Mouse (Mus musculus) embryonic fibroblast, embryonic 13.5 days (primary cell): ENCODE data around the gene Fmod. TPM values are rescaled to one million over a fixed set of nuclear protein-coding genes. Genes with fewer than 3 reads are reported as not detected.

Experiments
- H3K27ac ChIP-seq: 2 replicates; pipeline ENCODE4 v1.5.1; 2012; ENCODE audit warnings: low read length, control low read depth, inconsistent platforms; ENCODE audit not compliant: insufficient read depth
- H3K4me1 ChIP-seq: 2 replicates; pipeline ENCODE4 v1.6.1; 2011; ENCODE audit warnings: low read length; ENCODE audit not compliant: control insufficient read depth, insufficient read depth
- H3K4me3 ChIP-seq: 2 replicates; pipeline ENCODE4 v1.5.1; 2011; ENCODE audit warnings: mild to moderate bottlenecking, control low read depth, low read length; ENCODE audit not compliant: insufficient read depth
- CTCF ChIP-seq: IDR thresholded peaks from 2 replicates; pipeline ENCODE4 v1.5.1; 2011; ENCODE audit warnings: mild to moderate bottlenecking, control low read depth, low read length, moderate library complexity, borderline replicate concordance; ENCODE audit not compliant: insufficient read depth
- POLR2A ChIP-seq: IDR thresholded peaks from 2 replicates; pipeline ENCODE4 v1.6.1; 2011; ENCODE audit warnings: low read depth, mild to moderate bottlenecking, control low read depth, low read length, moderate library complexity
- polyA plus RNA-seq: library from polyadenylated mRNA; stranded (reverse); fragments of >200 nt; gene quantifications from 2 replicates; pipeline ENCODE4 v1.2.4, GENCODE M21; 2011; ENCODE audit warnings: low read depth; ENCODE audit not compliant: missing spikeins, insufficient read length

The Fmod gene
- polyA plus RNA-seq, 1 experiment = 74.2 TPM

- TF ChIP-seq POLR2A = peak; percentile 67
- TF ChIP-seq CTCF = no peak
- peaks cover 12% of the 10 kb centered on the region for H3K4me1 ChIP-seq
- no peak overlapping the region for H3K4me3 ChIP-seq
- H3K27ac ChIP-seq = no peak overlapping the region
Measured at GRCm38 (mm10) chr1:134073658-134074057, 36.6 kb downstream of the Fmod start.

GRCm38 (mm10) chr1:134074184-134074583, 37.1 kb downstream of the Fmod start:
- no peak overlapping the region for H3K27ac ChIP-seq
- no peak overlapping the region for H3K4me3 ChIP-seq
- TF ChIP-seq CTCF (no peak), POLR2A (peak; percentile 87)
- H3K4me1 ChIP-seq = peaks cover 12% of the 10 kb centered on the region

DNA sequence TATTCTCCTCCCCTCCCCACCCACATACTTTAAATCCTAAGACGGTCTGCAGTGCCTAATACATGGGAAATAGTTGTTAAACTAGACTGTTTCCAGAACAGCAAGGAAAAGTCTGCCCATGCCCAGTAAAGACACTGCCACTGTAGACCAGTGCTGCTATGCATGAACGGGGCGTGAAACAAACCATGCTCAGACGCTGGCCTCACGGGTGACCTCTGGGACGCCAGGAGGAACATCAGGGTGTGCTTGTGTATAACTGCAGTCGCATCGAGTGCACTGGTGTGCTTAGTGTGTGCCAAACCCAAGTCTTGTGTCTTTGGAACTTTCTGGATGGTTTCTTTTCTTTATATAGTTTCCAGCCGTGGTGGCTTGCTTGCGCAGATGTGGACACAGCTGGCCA, 37.6 kb downstream of the Fmod start:
- TF ChIP-seq POLR2A = peak; percentile 54; the same call in 1 of the 2 replicates
- no peak for TF ChIP-seq CTCF
- H3K27ac ChIP-seq = no peak overlapping the region
- no peak overlapping the region for H3K4me3 ChIP-seq
- peaks cover 12% of the 10 kb centered on the region for H3K4me1 ChIP-seq

- Histone ChIP-seq H3K4me1 (peaks cover 12% of the 10 kb centered on the region), H3K4me3 (peak overlapping the region; percentile 98), H3K27ac (peak overlapping the region; percentile 36; the same call in 1 of the 2 replicates)
- no peak; the same call in 1 of the 2 replicates for TF ChIP-seq POLR2A
- TF ChIP-seq CTCF = no peak
Measured at GRCm38 (mm10) chr1:134075532-134075931, 38.5 kb downstream of the Fmod start.

DNA sequence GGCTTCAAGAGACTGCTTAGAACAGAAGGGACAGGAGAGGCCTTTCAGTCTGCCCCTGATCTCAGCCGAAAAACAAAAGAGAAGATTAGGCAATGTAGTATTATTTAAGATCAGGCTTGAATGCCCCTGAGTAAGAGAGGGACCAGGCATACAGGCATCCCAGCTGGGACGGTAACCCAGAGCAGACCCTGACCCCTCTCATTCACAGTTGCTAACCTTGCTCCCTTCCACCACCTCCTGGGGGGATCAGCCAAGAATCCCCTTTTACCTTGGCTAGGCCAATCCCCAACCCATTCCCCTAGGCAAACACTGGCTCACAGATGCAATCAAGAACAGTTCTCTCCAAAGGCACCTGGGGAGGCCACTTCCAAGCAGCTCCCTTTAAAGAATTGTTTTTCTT, 39.7 kb downstream of the Fmod start:
- H3K4me3 ChIP-seq = peak overlapping the region; percentile 98
- no peak overlapping the region for H3K27ac ChIP-seq
- no peak for TF ChIP-seq CTCF
- TF ChIP-seq POLR2A = no peak; the same call in 1 of the 2 replicates
- peaks cover 12% of the 10 kb centered on the region for H3K4me1 ChIP-seq

- TF ChIP-seq CTCF (peak; percentile 18; the same call in 1 of the 2 replicates), POLR2A (peak; percentile 35)
- Histone ChIP-seq H3K4me3 (peak overlapping the region; percentile 98), H3K27ac (peak overlapping the region; percentile 49; the same call in 1 of the 2 replicates), H3K4me1 (peaks cover 12% of the 10 kb centered on the region)
Measured at GRCm38 (mm10) chr1:134077389-134078060, 40.5 kb downstream of the Fmod start.

- TF ChIP-seq POLR2A (peak; percentile 48; the same call in 1 of the 2 replicates), CTCF (no peak)
- Histone ChIP-seq H3K4me1 (peaks cover 12% of the 10 kb centered on the region), H3K27ac (peak overlapping the region; percentile 49)
Measured at GRCm38 (mm10) chr1:134078061-134078795, 41.2 kb downstream of the Fmod start.

DNA sequence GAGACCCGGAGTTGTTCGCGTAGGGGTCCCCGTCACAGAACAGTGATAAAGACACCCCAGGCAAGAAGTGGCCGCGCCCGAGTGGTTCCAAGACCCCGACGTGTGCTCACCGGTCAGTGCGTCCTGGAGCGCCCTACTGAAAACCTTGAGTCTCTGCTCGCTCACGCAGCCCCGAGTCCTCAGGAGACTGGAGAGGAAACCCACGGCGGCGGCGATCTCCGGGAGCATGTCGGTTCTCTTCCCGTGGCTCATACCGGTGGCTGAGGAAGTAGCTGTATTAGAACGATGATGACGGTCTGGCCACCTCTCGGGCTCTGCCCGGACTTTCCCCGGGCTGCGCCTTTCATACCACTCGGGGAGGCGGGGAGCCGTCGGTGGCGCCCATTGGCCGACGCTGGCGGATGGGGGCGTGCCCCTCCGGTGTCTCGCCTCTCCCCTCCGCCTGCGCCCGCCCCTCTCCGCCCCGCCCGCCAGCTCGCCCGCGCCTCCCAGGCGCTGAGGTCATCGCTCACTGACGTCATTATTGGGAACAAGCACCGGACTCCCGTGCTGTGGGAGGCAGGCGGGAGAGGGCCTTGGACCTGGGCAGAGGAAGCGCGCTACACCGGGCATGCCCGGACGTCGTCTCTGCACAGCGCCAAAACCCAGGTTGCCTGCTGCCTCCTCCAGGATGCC, 41.9 kb downstream of the Fmod start, which contains the start of gene Btg2:
Gene Btg2 (minus strand): TSS at position 319 of the 675 bp plus-strand sequence.
- Histone ChIP-seq H3K4me1 (peaks cover 8% of the 10 kb centered on the region), H3K27ac (peak within 1 kb of the TSS; percentile 88), H3K4me3 (peak within 1 kb of the TSS; percentile 98)
- TF ChIP-seq CTCF (no peak), POLR2A (peak; percentile 100)

More at GRCm38 (mm10) chr1:134078061-134078795, 41.2 kb downstream of the Fmod start:
- H3K4me3 ChIP-seq = peak overlapping the region; percentile 98

DNA sequence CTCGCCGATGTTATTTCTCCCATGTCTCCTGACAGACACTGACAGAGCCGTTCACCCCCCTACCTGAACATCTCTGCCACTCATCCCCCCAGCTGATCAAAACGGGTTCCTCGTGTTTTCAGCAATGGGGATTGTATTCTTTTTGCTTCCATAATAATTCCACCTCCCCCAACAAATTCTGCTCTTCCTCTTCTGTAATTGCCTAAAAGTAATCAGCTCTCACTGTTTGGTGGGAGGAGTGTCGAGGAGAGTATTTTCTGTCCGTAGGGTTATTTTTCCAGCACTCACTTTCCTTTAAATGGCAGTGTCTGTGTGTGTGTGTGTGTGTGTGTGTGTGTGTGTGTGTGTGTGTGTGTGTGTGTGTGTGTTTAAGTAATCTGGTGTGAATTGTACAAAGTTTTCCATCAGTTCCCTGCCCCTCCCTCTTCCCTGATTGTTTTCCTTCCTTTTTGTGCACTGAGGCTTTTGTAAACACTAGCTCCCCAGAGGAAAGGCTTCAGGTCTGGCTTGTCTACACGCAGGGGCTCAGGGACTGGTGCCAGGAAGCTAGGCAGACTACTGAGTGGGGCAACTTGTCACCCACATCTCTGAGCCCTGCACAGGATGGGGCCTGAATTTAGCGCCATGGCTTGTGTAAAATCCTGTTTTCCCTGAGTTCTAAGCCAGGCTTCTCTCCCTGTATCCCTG, 42.6 kb downstream of the Fmod start:
- no peak for TF ChIP-seq CTCF
- TF ChIP-seq POLR2A = no peak; the same call in 1 of the 2 replicates
- Histone ChIP-seq H3K4me3 (no peak overlapping the region), H3K4me1 (peaks cover 6% of the 10 kb centered on the region; the same call in 1 of the 2 replicates), H3K27ac (peak overlapping the region; percentile 88)
